Mouse (Mus musculus) liver, embryonic 15.5 days (tissue): Measurements from ENCODE around the gene Itgam. TPM values are rescaled to one million over a fixed set of nuclear protein-coding genes. Genes with fewer than 3 reads are reported as not detected.
"Not testable (repeated sequence)": the region's sequence is repeated elsewhere in the genome, so short reads cannot be mapped to it uniquely, and the experiment has no call there.

ENCODE experiments used
- ATAC-seq: fragments of 200-750 bp; cut with Nextera tagmentation; 2 replicates; pipeline ENCODE4 v1.8.0; 2017; ENCODE audit warnings: moderate number of reproducible peaks, mild to moderate bottlenecking, moderate library complexity; ENCODE audit not compliant: insufficient read depth
- H3K27ac ChIP-seq: fragments of 300-500 bp; sonication (generic); replicated peaks from 2 replicates; pipeline ENCODE4 v1.5.1; 2015; ENCODE audit warnings: mild to moderate bottlenecking, inconsistent platforms
- H3K27me3 ChIP-seq: fragments of 300-500 bp; sonication (generic); 2 replicates; pipeline ENCODE4 v1.6.1; 2015; ENCODE audit warnings: mild to moderate bottlenecking, inconsistent platforms
- H3K36me3 ChIP-seq: fragments of 300-500 bp; sonication (generic); replicated peaks from 2 replicates; pipeline ENCODE4 v1.6.1; 2015; ENCODE audit warnings: moderate library complexity, mild to moderate bottlenecking, inconsistent platforms
- H3K4me1 ChIP-seq: fragments of 300-500 bp; sonication (generic); replicated peaks from 2 replicates; pipeline ENCODE4 v1.6.1; 2015; ENCODE audit warnings: inconsistent platforms
- H3K4me2 ChIP-seq: fragments of 300-500 bp; sonication (generic); 2 replicates; pipeline ENCODE4 v1.6.1; 2015; ENCODE audit warnings: moderate library complexity, mild to moderate bottlenecking, inconsistent platforms
- H3K4me3 ChIP-seq: fragments of 300-500 bp; sonication (generic); replicated peaks from 2 replicates; pipeline ENCODE4 v1.5.1; 2015; ENCODE audit warnings: mild to moderate bottlenecking, inconsistent platforms
- H3K9ac ChIP-seq: fragments of 300-500 bp; sonication (generic); 2 replicates; pipeline ENCODE4 v1.6.1; 2015; ENCODE audit warnings: moderate library complexity, mild to moderate bottlenecking, inconsistent platforms
- H3K9me3 ChIP-seq: fragments of 300-500 bp; sonication (generic); replicated peaks from 2 replicates; pipeline ENCODE4 v1.6.1; 2016; ENCODE audit warnings: inconsistent platforms
- WGBS: fragments of 180-500 bp; shearing (Covaris S2); methylation state at CpG from one replicate; pipeline ENCODE4 v1.1.7; 2015; ENCODE audit warnings: mixed read lengths; ENCODE audit not compliant: insufficient replicate concordance; 5-methylcytosine and 5-hydroxymethylcytosine counted together
- polyA plus RNA-seq: library from polyadenylated mRNA; unstranded; fragments of >200 nt; fragmentation: Nextera tagmentation; extraction: Ambion mirVana; gene quantifications from 2 replicates; pipeline ENCODE4 v1.2.1, GENCODE M21; 2015

Itgam gene
- 6.0 TPM in 2 replicates for polyA plus RNA-seq

- Histone ChIP-seq H3K27ac (peak within 1 kb of the TSS; percentile 41), H3K27me3 (no peaks in the 10 kb centered on the region), H3K4me1 (no peaks in the 10 kb centered on the region), H3K9ac (no peak within 1 kb of the TSS), H3K4me3 (peak within 1 kb of the TSS; percentile 23; the same call in 1 of the 2 replicates), H3K4me2 (0 out of 2 replicates have a peak within 1 kb of the TSS, but pooled peaks have one; percentile 5), H3K36me3 (no peaks in the 10 kb centered on the region), H3K9me3 (no peaks in the 10 kb centered on the region)
- 26% methylated on average over 7 of the region's 7 CpGs for WGBS
- no peak for ATAC-seq
Observed at GRCm38 (mm10) chr7:128062456-128062855, at the start of gene Itgam, which contains the start of gene Gm49368. Itgam (plus strand) TSS chr7:128062640. Gm49368 (plus strand) TSS chr7:128062683.

- no peaks in the 10 kb centered on the region for H3K36me3 ChIP-seq
- H3K4me3 ChIP-seq, result no peak overlapping the region
- 0 out of 2 replicates have a peak, but pooled peaks cover 5% of the 10 kb centered on the region for H3K4me1 ChIP-seq
- H3K9ac ChIP-seq, result no peak overlapping the region
- no peak overlapping the region for H3K27ac ChIP-seq
- no peak overlapping the region for H3K4me2 ChIP-seq
- no peaks in the 10 kb centered on the region for H3K9me3 ChIP-seq
- WGBS, result 72% methylated on average over 13 of the region's 13 CpGs
- H3K27me3 ChIP-seq, result no peaks in the 10 kb centered on the region
- no peak for ATAC-seq
Observed at GRCm38 (mm10) chr7:128013116-128013515, 49.3 kb upstream of the Itgam start.

- H3K27ac ChIP-seq, H3K9ac ChIP-seq, H3K4me2 ChIP-seq, ATAC-seq, H3K4me1 ChIP-seq, H3K36me3 ChIP-seq, H3K4me3 ChIP-seq, H3K27me3 ChIP-seq, H3K9me3 ChIP-seq: not testable (repeated sequence)
- WGBS, result 48% methylated on average over 5 of the region's 5 CpGs
Observed at GRCm38 (mm10) chr7:128016134-128016533, 46.3 kb upstream of the Itgam start.

- Histone ChIP-seq H3K4me3 (no peak overlapping the region), H3K9me3 (no peaks in the 10 kb centered on the region), H3K36me3 (no peaks in the 10 kb centered on the region), H3K4me1 (no peaks in the 10 kb centered on the region), H3K27me3 (no peaks in the 10 kb centered on the region), H3K9ac (no peak overlapping the region), H3K4me2 (no peak overlapping the region), H3K27ac (no peak overlapping the region)
- no peak for ATAC-seq
- 79% methylated on average over 6 of the region's 6 CpGs for WGBS
Observed at GRCm38 (mm10) chr7:128016650-128017049, 45.8 kb upstream of the Itgam start.

GRCm38 (mm10) chr7:128018275-128018674, 44.2 kb upstream of the Itgam start:
- WGBS, result 55% methylated on average over 3 of the region's 3 CpGs
- no peak for ATAC-seq
- Histone ChIP-seq H3K9me3 (no peaks in the 10 kb centered on the region), H3K4me1 (no peaks in the 10 kb centered on the region), H3K36me3 (no peaks in the 10 kb centered on the region), H3K4me2 (no peak overlapping the region), H3K4me3 (no peak overlapping the region), H3K27me3 (no peaks in the 10 kb centered on the region), H3K9ac (no peak overlapping the region), H3K27ac (no peak overlapping the region)

GRCm38 (mm10) chr7:128019187-128019586, 43.3 kb upstream of the Itgam start:
- Histone ChIP-seq H3K27me3 (no peaks in the 10 kb centered on the region), H3K4me1 (no peaks in the 10 kb centered on the region), H3K36me3 (no peaks in the 10 kb centered on the region), H3K9ac (no peak overlapping the region), H3K4me3 (no peak overlapping the region), H3K4me2 (no peak overlapping the region), H3K9me3 (no peaks in the 10 kb centered on the region), H3K27ac (no peak overlapping the region)
- 39% methylated on average over 2 of the region's 2 CpGs for WGBS
- ATAC-seq, result no peak

GRCm38 (mm10) chr7:128022974-128023373, 39.5 kb upstream of the Itgam start:
- Histone ChIP-seq H3K9me3 (no peaks in the 10 kb centered on the region), H3K4me3 (no peak overlapping the region), H3K27ac (no peak overlapping the region), H3K9ac (no peak overlapping the region), H3K27me3 (no peaks in the 10 kb centered on the region), H3K4me2 (no peak overlapping the region), H3K4me1 (no peaks in the 10 kb centered on the region; the same call in 1 of the 2 replicates), H3K36me3 (no peaks in the 10 kb centered on the region)
- ATAC-seq, result no peak
- WGBS, result 56% methylated on average over 8 of the region's 8 CpGs

- 72% methylated on average over 4 of the region's 4 CpGs for WGBS
- H3K4me1 ChIP-seq, result no peaks in the 10 kb centered on the region; the same call in 1 of the 2 replicates
- ATAC-seq, result no peak
- H3K9ac ChIP-seq, result no peak overlapping the region
- no peak overlapping the region for H3K4me3 ChIP-seq
- H3K9me3 ChIP-seq, result no peaks in the 10 kb centered on the region
- no peaks in the 10 kb centered on the region for H3K27me3 ChIP-seq
- H3K27ac ChIP-seq, result no peak overlapping the region
- no peaks in the 10 kb centered on the region for H3K36me3 ChIP-seq
- no peak overlapping the region for H3K4me2 ChIP-seq
Observed at GRCm38 (mm10) chr7:128023565-128023964, 38.9 kb upstream of the Itgam start.

GRCm38 (mm10) chr7:128024364-128024763, 38.1 kb upstream of the Itgam start:
- Histone ChIP-seq H3K9me3 (no peaks in the 10 kb centered on the region), H3K4me2 (no peak overlapping the region), H3K9ac (no peak overlapping the region), H3K27ac (no peak overlapping the region), H3K4me3 (no peak overlapping the region), H3K27me3 (no peaks in the 10 kb centered on the region), H3K36me3 (no peaks in the 10 kb centered on the region), H3K4me1 (no peaks in the 10 kb centered on the region; the same call in 1 of the 2 replicates)
- WGBS, result 54% methylated on average over 9 of the region's 9 CpGs
- no peak for ATAC-seq

GRCm38 (mm10) chr7:128024932-128025331, 37.5 kb upstream of the Itgam start:
- Histone ChIP-seq H3K4me2 (no peak overlapping the region), H3K4me3 (no peak overlapping the region), H3K36me3 (no peaks in the 10 kb centered on the region), H3K9me3 (no peaks in the 10 kb centered on the region), H3K27ac (no peak overlapping the region), H3K4me1 (no peaks in the 10 kb centered on the region; the same call in 1 of the 2 replicates), H3K27me3 (no peaks in the 10 kb centered on the region), H3K9ac (no peak overlapping the region)
- 71% methylated on average over 4 of the region's 4 CpGs for WGBS
- ATAC-seq, result no peak

- no peaks in the 10 kb centered on the region for H3K27me3 ChIP-seq
- no peak overlapping the region for H3K27ac ChIP-seq
- no peak overlapping the region for H3K4me2 ChIP-seq
- no peaks in the 10 kb centered on the region for H3K9me3 ChIP-seq
- H3K9ac ChIP-seq, result no peak overlapping the region
- H3K4me3 ChIP-seq, result no peak overlapping the region
- 67% methylated on average over 4 of the region's 4 CpGs for WGBS
- no peaks in the 10 kb centered on the region for H3K36me3 ChIP-seq
- H3K4me1 ChIP-seq, result no peaks in the 10 kb centered on the region; the same call in 1 of the 2 replicates
- no peak for ATAC-seq
Observed at GRCm38 (mm10) chr7:128025381-128025780, 37.1 kb upstream of the Itgam start.

- Histone ChIP-seq H3K27ac (no peak overlapping the region), H3K4me2 (no peak overlapping the region)
- WGBS, result 43% methylated on average over 9 of the region's 9 CpGs
Observed at GRCm38 (mm10) chr7:128031403-128031976, 30.9 kb upstream of the Itgam start.

More at GRCm38 (mm10) chr7:128031403-128031976, 30.9 kb upstream of the Itgam start:
- Histone ChIP-seq H3K36me3 (no peaks in the 10 kb centered on the region), H3K4me1 (0 out of 2 replicates have a peak, but pooled peaks cover 3% of the 10 kb centered on the region), H3K9me3 (no peaks in the 10 kb centered on the region), H3K9ac (no peak overlapping the region), H3K27me3 (no peaks in the 10 kb centered on the region), H3K4me3 (no peak overlapping the region)
- peak; percentile 68 for ATAC-seq
